Mouse (Mus musculus): Measurements from ENCODE around the gene Mdga1. TPM values are rescaled to one million over a fixed set of nuclear protein-coding genes. Genes with fewer than 3 reads are reported as not detected.

Mdga1 gene
- polyA plus RNA-seq, 1 experiment from 2014 or later, result 14.7 TPM

DNA sequence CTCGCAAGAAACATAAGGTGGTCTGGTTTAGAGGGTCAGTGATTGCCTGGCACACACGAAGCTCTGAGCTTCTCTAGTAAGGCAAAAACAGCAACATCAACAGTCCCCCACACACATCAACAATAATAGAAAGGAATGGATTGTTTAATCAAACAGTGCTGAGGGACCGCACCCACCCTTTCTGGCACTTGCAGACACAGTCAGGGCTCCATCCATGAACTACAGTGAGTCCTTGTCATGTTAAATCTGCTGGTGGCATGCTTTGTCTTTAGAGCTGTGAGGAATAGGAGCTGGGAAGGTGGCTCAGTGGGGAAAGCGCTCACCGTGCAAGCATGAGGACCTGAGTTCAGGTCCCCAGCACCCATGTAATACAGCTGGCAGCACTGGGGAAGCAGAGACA, 26.1 kb upstream of the Mdga1 start:
- Histone ChIP-seq H3K4me1 (replicated peaks) (peaks cover 6% of the 10 kb centered on the region; the same call in 1 of the 2 replicates), H3K9ac (replicated peaks) (no peak overlapping the region), H3K4me3 (replicated peaks) (no peak overlapping the region), H3K27me3 (no peaks in the 10 kb centered on the region), H3K4me2 (replicated peaks) (no peak overlapping the region), H3K36me3 (no peaks in the 10 kb centered on the region), H3K27ac (no peak overlapping the region), H3K9me3 (no peaks in the 10 kb centered on the region)
- no peak for ATAC-seq
- 93% methylated on average over 5 of the region's 5 CpGs for WGBS

DNA sequence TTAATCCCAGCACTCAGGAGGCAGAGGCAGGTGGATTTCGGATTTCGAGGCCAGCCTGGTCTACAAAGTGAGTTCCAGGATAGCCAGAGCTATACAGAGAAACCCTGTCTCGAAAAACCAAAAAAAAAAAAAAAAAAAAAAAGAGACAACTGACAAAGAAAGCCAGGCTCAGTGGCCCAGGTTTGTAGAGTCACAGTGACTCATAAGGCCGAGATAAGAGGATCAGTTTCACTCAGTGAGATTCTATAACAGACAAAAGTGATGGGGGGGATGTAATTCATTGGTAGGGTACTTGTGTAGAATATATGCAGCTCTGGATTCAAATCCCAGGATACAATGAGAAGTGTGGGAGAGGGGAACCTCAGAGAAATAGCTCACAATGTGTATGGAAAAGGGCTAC, 24.6 kb upstream of the Mdga1 start:
- no peaks in the 10 kb centered on the region for H3K27me3 ChIP-seq
- H3K27ac ChIP-seq, result no peak overlapping the region
- no peak overlapping the region for H3K9ac ChIP-seq (replicated peaks)
- WGBS, result 73% methylated on average over 4 of the region's 4 CpGs
- no peak overlapping the region for H3K4me3 ChIP-seq (replicated peaks)
- no peak overlapping the region for H3K4me2 ChIP-seq (replicated peaks)
- H3K36me3 ChIP-seq, result no peaks in the 10 kb centered on the region
- no peaks in the 10 kb centered on the region for H3K9me3 ChIP-seq
- H3K4me1 ChIP-seq (replicated peaks), result peaks cover 6% of the 10 kb centered on the region; the same call in 1 of the 2 replicates
- no peak for ATAC-seq

DNA sequence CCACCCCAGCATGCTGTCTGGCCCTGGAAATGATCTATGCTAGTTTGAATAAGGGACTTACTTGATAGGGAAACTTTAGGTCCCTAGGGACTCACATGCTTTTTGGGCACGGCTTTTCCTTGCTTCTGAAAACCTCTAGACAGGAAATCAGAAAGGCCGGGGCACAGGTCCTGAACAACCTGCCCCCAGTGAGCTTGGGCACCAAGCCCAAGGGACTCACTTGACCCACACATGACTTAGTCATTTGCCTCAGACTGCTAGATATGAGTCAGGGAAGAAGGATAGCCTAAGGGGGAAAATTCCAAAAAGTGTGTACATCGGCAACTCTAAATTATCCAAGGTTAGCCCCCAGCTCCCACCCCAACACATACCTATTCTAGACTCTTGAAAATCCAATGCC, 24.1 kb upstream of the Mdga1 start:
- no peak for ATAC-seq
- H3K4me1 ChIP-seq (replicated peaks), result peaks cover 4% of the 10 kb centered on the region; the same call in 1 of the 2 replicates
- H3K4me3 ChIP-seq (replicated peaks), result no peak overlapping the region
- H3K9ac ChIP-seq (replicated peaks), result no peak overlapping the region
- no peak overlapping the region for H3K4me2 ChIP-seq (replicated peaks)
- no peaks in the 10 kb centered on the region for H3K9me3 ChIP-seq
- H3K27ac ChIP-seq, result no peak overlapping the region
- H3K36me3 ChIP-seq, result no peaks in the 10 kb centered on the region
- no peaks in the 10 kb centered on the region for H3K27me3 ChIP-seq
- WGBS, result 88% methylated on average over 3 of the region's 3 CpGs

DNA sequence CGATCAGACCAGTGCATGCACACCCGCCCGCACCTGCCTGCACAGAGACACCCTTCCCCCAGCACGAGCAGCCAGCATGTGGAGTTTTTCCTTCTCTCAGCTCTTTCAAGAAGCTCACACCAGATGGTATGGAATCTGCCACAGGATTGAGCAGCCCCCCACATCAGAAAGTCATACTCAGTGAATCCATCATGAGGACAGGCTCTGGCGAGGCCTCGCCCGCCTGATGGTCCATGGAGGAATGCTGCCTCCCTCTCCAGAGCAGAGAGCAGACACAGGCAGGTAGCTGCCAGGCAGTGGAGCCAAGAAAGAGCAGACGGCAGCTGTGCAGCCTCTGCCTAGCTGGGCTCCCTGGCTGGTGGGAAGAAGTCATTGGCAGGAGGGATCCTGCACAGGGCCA, 23.6 kb upstream of the Mdga1 start:
- H3K9me3 ChIP-seq, result no peaks in the 10 kb centered on the region
- H3K27me3 ChIP-seq, result no peaks in the 10 kb centered on the region
- H3K4me1 ChIP-seq (replicated peaks), result no peaks in the 10 kb centered on the region
- no peak overlapping the region for H3K9ac ChIP-seq (replicated peaks)
- H3K4me3 ChIP-seq (replicated peaks), result no peak overlapping the region
- ATAC-seq, result no peak
- no peak overlapping the region for H3K27ac ChIP-seq
- no peaks in the 10 kb centered on the region for H3K36me3 ChIP-seq
- H3K4me2 ChIP-seq (replicated peaks), result no peak overlapping the region
- WGBS, result 79% methylated on average over 8 of the region's 8 CpGs

DNA sequence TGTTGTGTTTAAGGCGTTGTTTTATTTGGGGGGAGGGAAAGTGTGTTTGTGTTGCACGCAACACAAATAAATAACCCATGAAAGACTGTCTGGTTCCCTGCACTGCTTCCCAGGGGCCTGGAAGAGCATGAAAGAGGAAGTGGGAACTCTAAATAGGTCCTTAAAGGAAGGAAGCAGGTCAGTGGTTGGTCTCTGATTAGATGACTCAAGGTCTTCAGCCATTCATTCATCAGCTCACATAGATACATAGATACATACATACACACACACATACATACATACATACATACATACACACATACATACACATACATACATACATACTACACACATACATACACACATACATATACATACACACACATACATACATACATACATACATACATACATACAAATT, 21.0 kb upstream of the Mdga1 start:
- ATAC-seq, result no peak
- WGBS, result 91% methylated on average over 2 of the region's 2 CpGs
- Histone ChIP-seq H3K4me2 (replicated peaks) (no peak overlapping the region), H3K4me3 (replicated peaks) (no peak overlapping the region), H3K4me1 (replicated peaks) (no peaks in the 10 kb centered on the region), H3K9ac (replicated peaks) (no peak overlapping the region), H3K27ac (no peak overlapping the region), H3K9me3 (no peaks in the 10 kb centered on the region), H3K27me3 (no peaks in the 10 kb centered on the region), H3K36me3 (no peaks in the 10 kb centered on the region)

DNA sequence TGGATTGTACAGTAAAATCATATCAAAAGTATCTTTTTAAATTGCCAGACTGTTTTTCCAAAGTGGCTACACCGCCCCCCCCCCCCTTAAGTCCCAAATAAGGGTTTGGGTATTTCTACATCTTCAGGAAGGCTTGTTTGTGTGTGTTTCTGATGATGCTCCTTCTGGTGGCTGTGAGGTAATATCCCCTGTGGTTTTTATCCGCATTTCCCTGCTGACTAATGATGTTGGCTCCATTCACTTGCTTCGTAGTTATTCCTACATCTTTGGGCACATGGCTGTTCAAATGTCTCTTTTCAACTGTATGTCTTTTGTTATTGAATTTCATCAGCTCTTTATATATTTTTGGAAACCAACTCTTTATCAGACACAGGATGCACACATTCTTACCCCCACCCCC, 20.2 kb upstream of the Mdga1 start:
- H3K27ac ChIP-seq, result no peak overlapping the region
- no peaks in the 10 kb centered on the region for H3K9me3 ChIP-seq
- H3K4me3 ChIP-seq (replicated peaks), result no peak overlapping the region
- WGBS, result 97% methylated on average over 3 of the region's 3 CpGs
- H3K27me3 ChIP-seq, result no peaks in the 10 kb centered on the region
- H3K9ac ChIP-seq (replicated peaks), result no peak overlapping the region
- no peak for ATAC-seq
- H3K4me2 ChIP-seq (replicated peaks), result no peak overlapping the region
- H3K36me3 ChIP-seq, result no peaks in the 10 kb centered on the region
- H3K4me1 ChIP-seq (replicated peaks), result no peaks in the 10 kb centered on the region

DNA sequence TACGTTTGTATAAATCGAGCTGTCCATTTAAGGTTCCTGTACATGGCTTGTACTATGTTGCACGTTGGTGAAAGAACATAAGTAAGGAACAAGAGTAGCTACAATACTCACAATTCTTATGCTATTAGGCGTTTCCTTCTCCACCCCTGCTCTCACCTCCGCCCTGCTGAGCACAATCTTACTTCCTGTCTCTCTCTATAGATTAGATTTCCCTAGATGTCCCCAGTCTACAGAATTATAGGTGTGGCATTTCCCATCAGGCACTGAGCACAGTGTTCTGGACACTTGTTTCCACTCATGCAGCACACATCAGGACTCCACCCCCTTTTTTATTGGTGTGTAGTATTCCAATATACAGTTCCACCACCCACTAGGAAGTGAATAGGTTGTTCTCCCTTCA, 19.8 kb upstream of the Mdga1 start:
- no peak overlapping the region for H3K9ac ChIP-seq (replicated peaks)
- no peaks in the 10 kb centered on the region for H3K4me1 ChIP-seq (replicated peaks)
- no peak overlapping the region for H3K27ac ChIP-seq
- H3K27me3 ChIP-seq, result no peaks in the 10 kb centered on the region
- 90% methylated on average over 5 of the region's 5 CpGs for WGBS
- no peaks in the 10 kb centered on the region for H3K9me3 ChIP-seq
- no peaks in the 10 kb centered on the region for H3K36me3 ChIP-seq
- no peak for ATAC-seq
- H3K4me3 ChIP-seq (replicated peaks), result no peak overlapping the region
- no peak overlapping the region for H3K4me2 ChIP-seq (replicated peaks)

DNA sequence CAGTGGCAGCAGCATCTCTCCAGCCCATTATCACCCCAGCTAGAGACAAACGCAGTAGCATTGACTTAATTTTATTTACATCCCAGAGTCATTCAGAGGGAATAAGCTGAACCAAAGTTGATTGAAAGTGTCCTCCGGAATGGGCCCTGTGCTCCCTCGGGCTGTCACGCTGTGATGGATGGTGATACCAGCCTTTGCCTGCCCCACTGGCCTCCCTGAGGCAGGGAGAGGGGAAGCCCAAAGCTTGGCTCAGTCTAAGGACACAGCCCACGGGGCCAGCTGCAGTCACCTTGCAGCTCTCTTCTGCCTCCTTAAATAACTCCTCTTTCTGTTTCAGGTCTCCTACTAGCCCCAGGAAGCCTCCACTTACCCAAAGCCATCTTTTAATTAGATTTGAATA, 18.3 kb upstream of the Mdga1 start:
- H3K27me3 ChIP-seq, result no peaks in the 10 kb centered on the region
- no peak for ATAC-seq
- H3K4me1 ChIP-seq (replicated peaks), result no peaks in the 10 kb centered on the region
- no peak overlapping the region for H3K9ac ChIP-seq (replicated peaks)
- no peaks in the 10 kb centered on the region for H3K9me3 ChIP-seq
- no peak overlapping the region for H3K4me2 ChIP-seq (replicated peaks)
- H3K4me3 ChIP-seq (replicated peaks), result no peak overlapping the region
- WGBS, result 83% methylated on average over 5 of the region's 5 CpGs
- no peaks in the 10 kb centered on the region for H3K36me3 ChIP-seq
- no peak overlapping the region for H3K27ac ChIP-seq

DNA sequence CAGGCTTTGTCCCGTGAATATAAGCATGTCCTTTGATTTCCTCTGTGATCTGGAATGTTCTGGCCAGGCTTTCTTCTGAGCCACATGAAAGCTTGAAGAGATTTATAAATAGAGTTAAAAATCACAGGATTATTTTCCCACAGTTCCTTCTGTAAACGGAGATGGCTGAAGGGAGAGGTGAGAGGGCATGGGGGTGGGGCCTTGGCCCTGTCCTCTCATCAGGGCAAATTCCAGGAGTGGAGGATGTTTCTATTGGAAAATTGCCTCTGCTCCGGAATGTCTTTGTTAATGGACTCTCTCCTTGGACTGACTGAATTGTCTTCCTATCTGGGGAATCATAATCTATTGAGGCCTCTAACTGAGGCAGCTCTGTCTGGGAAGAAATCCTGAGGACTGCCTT, 15.6 kb upstream of the Mdga1 start:
- no peak overlapping the region for H3K27ac ChIP-seq
- no peak overlapping the region for H3K9ac ChIP-seq (replicated peaks)
- no peaks in the 10 kb centered on the region for H3K27me3 ChIP-seq
- WGBS, result 34% methylated on average over 3 of the region's 3 CpGs
- no peak overlapping the region for H3K4me2 ChIP-seq (replicated peaks)
- H3K4me1 ChIP-seq (replicated peaks), result no peaks in the 10 kb centered on the region
- 0 out of 2 replicates have a peak, but pooled peaks cover 3% of the 10 kb centered on the region for H3K9me3 ChIP-seq
- ATAC-seq, result no peak
- H3K36me3 ChIP-seq, result no peaks in the 10 kb centered on the region
- no peak overlapping the region for H3K4me3 ChIP-seq (replicated peaks)

DNA sequence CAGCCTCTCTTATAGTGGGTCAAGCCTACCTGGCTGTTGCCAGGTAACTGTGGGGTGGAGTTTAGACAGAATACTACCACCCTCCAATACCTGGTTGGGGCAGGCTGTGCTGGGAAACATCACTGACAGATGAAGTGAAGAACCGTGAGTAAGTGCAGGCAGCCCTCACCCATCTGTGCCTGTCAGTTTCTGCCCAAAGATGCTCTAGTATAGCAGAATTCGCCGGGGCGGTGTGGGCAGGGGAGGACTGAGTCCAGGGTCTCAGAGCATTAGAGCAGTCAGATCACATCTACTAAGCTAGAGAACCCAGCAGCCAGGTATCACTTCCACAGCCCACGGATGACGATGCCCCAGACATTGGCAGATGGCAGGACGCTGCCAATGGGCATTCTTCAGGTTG, 15.0 kb upstream of the Mdga1 start:
- Histone ChIP-seq H3K4me1 (replicated peaks) (no peaks in the 10 kb centered on the region), H3K27ac (no peak overlapping the region), H3K9me3 (0 out of 2 replicates have a peak, but pooled peaks cover 3% of the 10 kb centered on the region), H3K27me3 (no peaks in the 10 kb centered on the region), H3K4me2 (replicated peaks) (no peak overlapping the region), H3K36me3 (no peaks in the 10 kb centered on the region), H3K9ac (replicated peaks) (no peak overlapping the region), H3K4me3 (replicated peaks) (no peak overlapping the region)
- 90% methylated on average over 7 of the region's 7 CpGs for WGBS
- ATAC-seq, result no peak

DNA sequence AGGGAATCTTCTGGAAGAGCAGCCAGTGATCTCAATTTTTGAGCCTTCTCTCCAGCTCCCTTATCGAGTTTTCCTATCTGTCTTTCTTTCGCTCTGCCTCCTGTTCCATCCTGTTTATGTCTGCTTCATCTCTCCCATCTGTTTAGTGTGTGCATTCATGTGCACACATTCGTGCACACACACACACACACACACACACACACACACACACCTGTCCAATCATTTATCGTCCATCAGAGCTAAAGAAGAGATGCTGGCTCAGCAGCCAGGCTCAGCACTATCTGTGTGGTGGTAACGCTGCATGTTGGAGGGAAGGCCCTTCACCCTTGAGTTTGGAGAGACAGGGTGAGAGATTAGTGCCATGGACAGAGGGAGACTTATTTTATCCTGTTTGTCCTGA, 13.3 kb upstream of the Mdga1 start:
- Histone ChIP-seq H3K4me3 (replicated peaks) (no peak overlapping the region), H3K4me1 (replicated peaks) (no peaks in the 10 kb centered on the region), H3K27ac (no peak overlapping the region), H3K9ac (replicated peaks) (no peak overlapping the region), H3K36me3 (no peaks in the 10 kb centered on the region), H3K4me2 (replicated peaks) (no peak overlapping the region), H3K9me3 (0 out of 2 replicates have a peak, but pooled peaks cover 3% of the 10 kb centered on the region), H3K27me3 (no peaks in the 10 kb centered on the region)
- ATAC-seq, result no peak
- WGBS, result 80% methylated on average over 5 of the region's 5 CpGs

DNA sequence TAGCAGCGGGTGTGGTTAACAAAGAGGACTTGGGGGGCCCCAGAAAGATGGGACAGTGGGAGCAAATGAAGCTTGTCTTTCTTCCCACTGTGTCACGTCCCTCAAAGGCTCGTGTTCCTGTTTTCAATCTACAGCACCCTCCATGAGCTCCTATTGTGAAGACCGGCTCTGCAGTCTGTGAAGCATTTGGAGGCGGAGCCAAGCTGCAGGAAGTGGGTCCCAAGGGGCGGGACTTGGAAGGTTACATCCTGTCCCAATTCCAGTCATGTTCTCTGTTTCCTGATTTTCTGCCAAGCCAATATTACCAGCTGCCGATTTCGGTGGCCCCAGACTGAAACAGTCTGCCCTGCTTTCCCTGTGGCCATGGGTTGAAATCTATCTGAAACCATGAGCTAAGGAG, 11.7 kb upstream of the Mdga1 start:
- no peak overlapping the region for H3K4me2 ChIP-seq (replicated peaks)
- H3K27ac ChIP-seq, result no peak overlapping the region
- 62% methylated on average over 8 of the region's 8 CpGs for whole genome bisulfite sequencing
- no peak overlapping the region for H3K4me3 ChIP-seq (replicated peaks)
- no peak overlapping the region for H3K9ac ChIP-seq (replicated peaks)
- 0 out of 2 replicates have a peak, but pooled peaks cover 3% of the 10 kb centered on the region for H3K9me3 ChIP-seq
- H3K4me1 ChIP-seq (replicated peaks), result no peaks in the 10 kb centered on the region
- H3K27me3 ChIP-seq, result no peaks in the 10 kb centered on the region
- no peak for ATAC-seq
- H3K36me3 ChIP-seq, result no peaks in the 10 kb centered on the region

DNA sequence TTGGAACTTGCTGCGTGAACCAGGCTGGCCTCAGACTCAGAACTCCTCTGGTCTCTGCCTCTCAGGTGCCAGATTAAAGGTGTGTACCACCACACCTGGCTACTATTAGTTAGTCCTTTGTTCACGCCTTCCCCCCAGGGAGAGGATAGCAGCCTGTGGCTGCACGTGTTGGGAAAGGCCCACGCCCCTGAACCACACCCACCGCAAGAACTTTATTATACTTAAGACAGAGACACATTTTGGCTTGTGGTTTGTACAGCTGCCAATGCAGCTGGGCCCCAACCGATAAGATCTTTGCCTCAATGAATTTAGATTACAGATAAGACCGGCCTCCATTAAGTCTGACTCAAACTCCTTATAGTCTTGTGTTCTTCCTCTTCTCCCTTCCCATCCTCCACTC, 10.0 kb upstream of the Mdga1 start:
- peaks cover 4% of the 10 kb centered on the region; the same call in 1 of the 2 replicates for H3K4me1 ChIP-seq (replicated peaks)
- H3K27me3 ChIP-seq, result 0 out of 2 replicates have a peak, but pooled peaks cover 3% of the 10 kb centered on the region
- 87% methylated on average over 7 of the region's 7 CpGs for WGBS
- H3K4me3 ChIP-seq (replicated peaks), result no peak overlapping the region
- no peak overlapping the region for H3K9ac ChIP-seq (replicated peaks)
- no peak overlapping the region for H3K4me2 ChIP-seq (replicated peaks)
- ATAC-seq, result no peak
- no peak overlapping the region for H3K27ac ChIP-seq
- H3K9me3 ChIP-seq, result 0 out of 2 replicates have a peak, but pooled peaks cover 3% of the 10 kb centered on the region
- H3K36me3 ChIP-seq, result no peaks in the 10 kb centered on the region

Data from midbrain, embryonic 13.5 days (tissue).